Mouse (Mus musculus): ENCODE measurements around the gene Tbx3. TPM values are rescaled to one million over a fixed set of nuclear protein-coding genes. Genes with fewer than 3 reads are reported as not detected.

Gene Tbx3
- polyA plus RNA-seq, 1 experiment from 2014 or later = 37.5 TPM

- 54% methylated on average over 4 of the region's 4 CpGs for WGBS
- ATAC-seq = no peak
- peak overlapping the region; percentile 21; the same call in 1 of the 2 replicates for H3K4me2 ChIP-seq (ENCODE audit: low read depth, low read length)
- no peak overlapping the region for H3K27ac ChIP-seq (ENCODE audit: low read length)
- H3K9ac ChIP-seq (ENCODE audit: low read depth, low read length) = no peak overlapping the region
- peaks cover 10% of the 10 kb centered on the region for H3K36me3 ChIP-seq (ENCODE audit: control insufficient read depth, insufficient read depth, low read length)
- peak overlapping the region; percentile 15 for H3K4me3 ChIP-seq (ENCODE audit: low read length)
- no peaks in the 10 kb centered on the region for H3K9me3 ChIP-seq (ENCODE audit: control insufficient read depth, low read length)
- peaks cover 10% of the 10 kb centered on the region; the same call in 1 of the 2 replicates for H3K27me3 ChIP-seq (replicated peaks; ENCODE audit: control insufficient read depth, insufficient read depth, low read length)
- peaks cover 27% of the 10 kb centered on the region for H3K4me1 ChIP-seq (ENCODE audit: control insufficient read depth, insufficient read depth, low read length)
These were observed 11.4 kb downstream of the Tbx3 start for GRCm38 (mm10) chr5:119681833-119682210.

GRCm38 (mm10) chr5:119682646-119683515 lies 12.4 kb downstream of the Tbx3 start:
- WGBS = 50% methylated on average over 40 of the region's 40 CpGs
- Histone ChIP-seq H3K9ac (ENCODE audit: low read depth, low read length) (peak overlapping the region; percentile 25), H3K27ac (ENCODE audit: low read length) (peak overlapping the region; percentile 24; the same call in 1 of the 2 replicates), H3K27me3 (replicated peaks; ENCODE audit: control insufficient read depth, insufficient read depth, low read length) (peaks cover 11% of the 10 kb centered on the region; the same call in 1 of the 2 replicates), H3K4me3 (ENCODE audit: low read length) (peak overlapping the region; percentile 20), H3K4me2 (ENCODE audit: low read depth, low read length) (peak overlapping the region; percentile 14; the same call in 1 of the 2 replicates), H3K4me1 (ENCODE audit: control insufficient read depth, insufficient read depth, low read length) (peaks cover 30% of the 10 kb centered on the region), H3K9me3 (ENCODE audit: control insufficient read depth, low read length) (no peaks in the 10 kb centered on the region), H3K36me3 (ENCODE audit: control insufficient read depth, insufficient read depth, low read length) (peaks cover 10% of the 10 kb centered on the region)
- no peak for ATAC-seq

- no peak for ATAC-seq
- Histone ChIP-seq H3K9ac (ENCODE audit: low read depth, low read length) (no peak overlapping the region), H3K4me2 (ENCODE audit: low read depth, low read length) (no peak overlapping the region), H3K4me1 (ENCODE audit: control insufficient read depth, insufficient read depth, low read length) (peaks cover 30% of the 10 kb centered on the region), H3K9me3 (ENCODE audit: control insufficient read depth, low read length) (no peaks in the 10 kb centered on the region), H3K27me3 (replicated peaks; ENCODE audit: control insufficient read depth, insufficient read depth, low read length) (peaks cover 11% of the 10 kb centered on the region; the same call in 1 of the 2 replicates), H3K36me3 (ENCODE audit: control insufficient read depth, insufficient read depth, low read length) (peaks cover 10% of the 10 kb centered on the region), H3K27ac (ENCODE audit: low read length) (no peak overlapping the region), H3K4me3 (ENCODE audit: low read length) (no peak overlapping the region)
- 66% methylated on average over 5 of the region's 5 CpGs for WGBS
These were observed 13.4 kb downstream of the Tbx3 start for GRCm38 (mm10) chr5:119683861-119684260.

- 41% methylated on average over 15 of the region's 15 CpGs for WGBS
- ATAC-seq = no peak
- H3K36me3 ChIP-seq (ENCODE audit: control insufficient read depth, insufficient read depth, low read length) = peaks cover 10% of the 10 kb centered on the region
- no peak overlapping the region for H3K9ac ChIP-seq (ENCODE audit: low read depth, low read length)
- H3K9me3 ChIP-seq (ENCODE audit: control insufficient read depth, low read length) = no peaks in the 10 kb centered on the region
- H3K27ac ChIP-seq (ENCODE audit: low read length) = no peak overlapping the region; the same call in 1 of the 2 replicates
- peaks cover 30% of the 10 kb centered on the region for H3K4me1 ChIP-seq (ENCODE audit: control insufficient read depth, insufficient read depth, low read length)
- H3K4me2 ChIP-seq (ENCODE audit: low read depth, low read length) = 0 out of 2 replicates have a peak overlapping the region, but pooled peaks have one; percentile 9
- peaks cover 11% of the 10 kb centered on the region; the same call in 1 of the 2 replicates for H3K27me3 ChIP-seq (replicated peaks; ENCODE audit: control insufficient read depth, insufficient read depth, low read length)
- H3K4me3 ChIP-seq (ENCODE audit: low read length) = no peak overlapping the region
These were observed 14.4 kb downstream of the Tbx3 start for GRCm38 (mm10) chr5:119684701-119685391.

- peak; percentile 29 for ATAC-seq
- Histone ChIP-seq H3K9me3 (ENCODE audit: control insufficient read depth, low read length) (no peaks in the 10 kb centered on the region), H3K9ac (ENCODE audit: low read depth, low read length) (peak overlapping the region; percentile 41), H3K4me2 (ENCODE audit: low read depth, low read length) (peak overlapping the region; percentile 52), H3K27me3 (replicated peaks; ENCODE audit: control insufficient read depth, insufficient read depth, low read length) (peaks cover 14% of the 10 kb centered on the region; the same call in 1 of the 2 replicates), H3K4me3 (ENCODE audit: low read length) (peak overlapping the region; percentile 33), H3K4me1 (ENCODE audit: control insufficient read depth, insufficient read depth, low read length) (peaks cover 26% of the 10 kb centered on the region), H3K27ac (ENCODE audit: low read length) (peak overlapping the region; percentile 34), H3K36me3 (ENCODE audit: control insufficient read depth, insufficient read depth, low read length) (peaks cover 7% of the 10 kb centered on the region; the same call in 1 of the 2 replicates)
- 12% methylated on average over 22 of the region's 22 CpGs for WGBS
These were observed 15.2 kb downstream of the Tbx3 start for GRCm38 (mm10) chr5:119685446-119686198.

- Histone ChIP-seq H3K9me3 (ENCODE audit: control insufficient read depth, low read length) (no peaks in the 10 kb centered on the region), H3K36me3 (ENCODE audit: control insufficient read depth, insufficient read depth, low read length) (0 out of 2 replicates have a peak, but pooled peaks cover 4% of the 10 kb centered on the region), H3K4me2 (ENCODE audit: low read depth, low read length) (peak overlapping the region; percentile 52), H3K9ac (ENCODE audit: low read depth, low read length) (peak overlapping the region; percentile 41), H3K27me3 (replicated peaks; ENCODE audit: control insufficient read depth, insufficient read depth, low read length) (peaks cover 12% of the 10 kb centered on the region; the same call in 1 of the 2 replicates), H3K27ac (ENCODE audit: low read length) (0 out of 2 replicates have a peak overlapping the region, but pooled peaks have one; percentile 34), H3K4me3 (ENCODE audit: low read length) (peak overlapping the region; percentile 33), H3K4me1 (ENCODE audit: control insufficient read depth, insufficient read depth, low read length) (peaks cover 20% of the 10 kb centered on the region)
- ATAC-seq = peak; percentile 84
- WGBS = 3% methylated on average over 30 of the region's 30 CpGs
These were observed 15.9 kb downstream of the Tbx3 start for GRCm38 (mm10) chr5:119686199-119686964.

GRCm38 (mm10) chr5:119687005-119687855 lies 16.8 kb downstream of the Tbx3 start:
- no peak for ATAC-seq
- Histone ChIP-seq H3K4me2 (ENCODE audit: low read depth, low read length) (peak overlapping the region; percentile 52), H3K36me3 (ENCODE audit: control insufficient read depth, insufficient read depth, low read length) (0 out of 2 replicates have a peak, but pooled peaks cover 2% of the 10 kb centered on the region), H3K27me3 (replicated peaks; ENCODE audit: control insufficient read depth, insufficient read depth, low read length) (peaks cover 16% of the 10 kb centered on the region; the same call in 1 of the 2 replicates), H3K9me3 (ENCODE audit: control insufficient read depth, low read length) (no peaks in the 10 kb centered on the region), H3K27ac (ENCODE audit: low read length) (no peak overlapping the region), H3K4me3 (ENCODE audit: low read length) (no peak overlapping the region), H3K9ac (ENCODE audit: low read depth, low read length) (peak overlapping the region; percentile 30), H3K4me1 (ENCODE audit: control insufficient read depth, insufficient read depth, low read length) (peaks cover 17% of the 10 kb centered on the region)
- WGBS = 21% methylated on average over 36 of the region's 36 CpGs

GRCm38 (mm10) chr5:119687856-119688206 lies 17.4 kb downstream of the Tbx3 start:
- Histone ChIP-seq H3K36me3 (ENCODE audit: control insufficient read depth, insufficient read depth, low read length) (no peaks in the 10 kb centered on the region), H3K27ac (ENCODE audit: low read length) (no peak overlapping the region), H3K9ac (ENCODE audit: low read depth, low read length) (no peak overlapping the region), H3K27me3 (replicated peaks; ENCODE audit: control insufficient read depth, insufficient read depth, low read length) (peaks cover 12% of the 10 kb centered on the region; the same call in 1 of the 2 replicates), H3K4me3 (ENCODE audit: low read length) (no peak overlapping the region), H3K9me3 (ENCODE audit: control insufficient read depth, low read length) (no peaks in the 10 kb centered on the region), H3K4me2 (ENCODE audit: low read depth, low read length) (no peak overlapping the region), H3K4me1 (ENCODE audit: control insufficient read depth, insufficient read depth, low read length) (peaks cover 12% of the 10 kb centered on the region)
- 44% methylated on average over 22 of the region's 22 CpGs for WGBS
- no peak for ATAC-seq

Data from intestine, embryonic 16.5 days (tissue).